Mouse (Mus musculus): ENCODE data around the gene Kcng1. TPM values are rescaled to one million over a fixed set of nuclear protein-coding genes. Genes with fewer than 3 reads are reported as not detected.

The Kcng1 gene
- polyA plus RNA-seq, 1 experiment, result not detected

- Histone ChIP-seq H3ac (ENCODE audit: control insufficient read depth, insufficient read length, low read depth) (no peak overlapping the region), H3K4me3 (ENCODE audit: insufficient read depth, poor library complexity, severe bottlenecking) (no peak overlapping the region), H3K36me3 (ENCODE audit: control insufficient read depth, insufficient read depth) (no peaks in the 10 kb centered on the region), H3K79me3 (ENCODE audit: low read depth) (no peaks in the 10 kb centered on the region), H3K79me2 (ENCODE audit: control insufficient read depth, insufficient read depth) (no peaks in the 10 kb centered on the region), H3K27me3 (ENCODE audit: control insufficient read depth, insufficient read depth, insufficient read length) (peaks cover 25% of the 10 kb centered on the region)
- no peak for TF ChIP-seq CEBPB (IDR thresholded peaks at IDR 0.05; ENCODE audit: low read depth)
- no peak for TF ChIP-seq USF1 (IDR thresholded peaks at IDR 0.05; ENCODE audit: low read depth)
- no peak for TF ChIP-seq MAX (IDR thresholded peaks at IDR 0.05)
- TF ChIP-seq FOSL1 (IDR thresholded peaks at IDR 0.05; ENCODE audit: insufficient read depth, low read length, poor library complexity, severe bottlenecking), result no peak
- TF ChIP-seq CTCF (IDR thresholded peaks at IDR 0.05; ENCODE audit: control insufficient read depth, insufficient read depth, insufficient read length), result no peak
- no peak for TF ChIP-seq MYOD1 (IDR thresholded peaks at IDR 0.05; ENCODE audit: control insufficient read depth, insufficient read length, low read depth)
- no peak for TF ChIP-seq MYOG (IDR thresholded peaks at IDR 0.05; ENCODE audit: control insufficient read depth, extremely low read depth, insufficient read length)
These were observed 32.7 kb downstream of the Kcng1 start for GRCm38 (mm10) chr2:168248856-168249245.

DNA sequence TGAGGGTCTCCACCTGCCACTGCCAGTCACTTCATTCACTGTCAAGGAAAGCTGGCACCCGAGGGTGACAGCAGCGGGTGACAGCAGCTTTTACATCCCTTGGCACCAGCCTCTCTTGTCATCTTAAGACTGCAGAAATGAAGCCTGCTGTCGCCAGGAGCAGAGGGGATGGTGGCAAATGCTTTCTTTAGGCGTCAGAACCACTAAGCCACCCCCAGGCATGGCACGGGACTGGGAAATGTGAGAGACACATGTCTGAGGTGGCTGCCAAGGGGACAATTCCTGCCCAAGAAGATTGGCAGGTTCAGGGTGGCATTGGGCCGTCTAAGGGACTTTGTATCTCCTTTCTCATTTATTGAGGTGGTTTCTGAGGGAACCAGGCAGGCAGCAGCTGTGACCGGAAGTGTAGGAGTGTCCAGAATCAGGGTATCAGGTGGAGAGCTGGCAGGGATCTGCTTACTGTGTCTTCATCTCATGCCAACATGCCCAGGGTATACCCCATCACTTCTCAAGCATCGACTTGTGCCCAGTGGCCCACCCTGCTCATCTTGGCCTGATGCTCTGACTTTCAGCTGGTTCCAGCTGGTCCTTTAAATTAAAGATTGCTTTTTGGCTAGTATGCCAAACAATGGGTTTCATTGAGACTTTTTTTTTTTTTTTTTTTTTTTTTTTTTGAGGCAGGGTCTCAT, 33.2 kb downstream of the Kcng1 start:
- TF ChIP-seq MYOG (IDR thresholded peaks at IDR 0.05; ENCODE audit: control insufficient read depth, extremely low read depth, insufficient read length), result no peak
- no peak for TF ChIP-seq MAX (IDR thresholded peaks at IDR 0.05)
- no peak for TF ChIP-seq FOSL1 (IDR thresholded peaks at IDR 0.05; ENCODE audit: insufficient read depth, low read length, poor library complexity, severe bottlenecking)
- no peak for TF ChIP-seq CTCF (IDR thresholded peaks at IDR 0.05; ENCODE audit: control insufficient read depth, insufficient read depth, insufficient read length)
- no peak for TF ChIP-seq CEBPB (IDR thresholded peaks at IDR 0.05; ENCODE audit: low read depth)
- TF ChIP-seq MYOD1 (IDR thresholded peaks at IDR 0.05; ENCODE audit: control insufficient read depth, insufficient read length, low read depth), result no peak
- TF ChIP-seq USF1 (IDR thresholded peaks at IDR 0.05; ENCODE audit: low read depth), result no peak
- H3ac ChIP-seq (ENCODE audit: control insufficient read depth, insufficient read length, low read depth), result no peak overlapping the region
- H3K27me3 ChIP-seq (ENCODE audit: control insufficient read depth, insufficient read depth, insufficient read length), result peaks cover 23% of the 10 kb centered on the region
- H3K4me3 ChIP-seq (ENCODE audit: insufficient read depth, poor library complexity, severe bottlenecking), result no peak overlapping the region
- H3K79me2 ChIP-seq (ENCODE audit: control insufficient read depth, insufficient read depth), result no peaks in the 10 kb centered on the region
- H3K36me3 ChIP-seq (ENCODE audit: control insufficient read depth, insufficient read depth), result no peaks in the 10 kb centered on the region
- no peaks in the 10 kb centered on the region for H3K79me3 ChIP-seq (ENCODE audit: low read depth)

DNA sequence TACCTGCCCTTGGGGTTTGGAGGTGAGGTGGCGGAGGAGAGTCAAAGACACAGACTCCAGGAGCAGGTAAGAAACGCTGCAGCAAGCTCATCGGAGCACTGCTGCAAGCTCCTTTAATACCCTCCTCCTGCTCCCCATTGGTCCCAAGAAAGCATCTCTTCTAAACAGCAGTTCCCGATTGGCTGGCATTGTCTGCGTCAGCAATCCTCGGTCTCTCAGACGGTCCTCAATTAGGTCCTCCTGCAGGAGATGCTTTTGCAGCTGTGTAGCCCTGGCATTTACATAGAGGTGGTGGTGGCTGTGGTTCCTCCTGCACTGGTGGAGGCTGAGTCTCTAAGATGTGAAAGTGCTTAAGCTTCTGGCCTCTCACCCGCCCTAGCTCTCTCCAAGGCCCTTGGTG, 36.0 kb downstream of the Kcng1 start:
- TF ChIP-seq USF1 (IDR thresholded peaks at IDR 0.05; ENCODE audit: low read depth) (no peak), CTCF (IDR thresholded peaks at IDR 0.05; ENCODE audit: control insufficient read depth, insufficient read depth, insufficient read length) (no peak), CEBPB (IDR thresholded peaks at IDR 0.05; ENCODE audit: low read depth) (no peak), MYOD1 (IDR thresholded peaks at IDR 0.05; ENCODE audit: control insufficient read depth, insufficient read length, low read depth) (no peak), FOSL1 (IDR thresholded peaks at IDR 0.05; ENCODE audit: insufficient read depth, low read length, poor library complexity, severe bottlenecking) (no peak), MAX (IDR thresholded peaks at IDR 0.05) (no peak), MYOG (IDR thresholded peaks at IDR 0.05; ENCODE audit: control insufficient read depth, extremely low read depth, insufficient read length) (no peak)
- no peaks in the 10 kb centered on the region for H3K79me2 ChIP-seq (ENCODE audit: control insufficient read depth, insufficient read depth)
- H3ac ChIP-seq (ENCODE audit: control insufficient read depth, insufficient read length, low read depth), result no peak overlapping the region
- peaks cover 18% of the 10 kb centered on the region for H3K27me3 ChIP-seq (ENCODE audit: control insufficient read depth, insufficient read depth, insufficient read length)
- H3K36me3 ChIP-seq (ENCODE audit: control insufficient read depth, insufficient read depth), result no peaks in the 10 kb centered on the region
- H3K79me3 ChIP-seq (ENCODE audit: low read depth), result no peaks in the 10 kb centered on the region
- H3K4me3 ChIP-seq (ENCODE audit: insufficient read depth, poor library complexity, severe bottlenecking), result no peak overlapping the region

GRCm38 (mm10) chr2:168243278-168243677, 38.3 kb downstream of the Kcng1 start:
- no peaks in the 10 kb centered on the region for H3K79me3 ChIP-seq (ENCODE audit: low read depth)
- H3K36me3 ChIP-seq (ENCODE audit: control insufficient read depth, insufficient read depth), result no peaks in the 10 kb centered on the region
- H3K79me2 ChIP-seq (ENCODE audit: control insufficient read depth, insufficient read depth), result no peaks in the 10 kb centered on the region
- no peak overlapping the region for H3ac ChIP-seq (ENCODE audit: control insufficient read depth, insufficient read length, low read depth)
- no peak overlapping the region for H3K4me3 ChIP-seq (ENCODE audit: insufficient read depth, poor library complexity, severe bottlenecking)
- peaks cover 23% of the 10 kb centered on the region for H3K27me3 ChIP-seq (ENCODE audit: control insufficient read depth, insufficient read depth, insufficient read length)
- TF ChIP-seq FOSL1 (IDR thresholded peaks at IDR 0.05; ENCODE audit: insufficient read depth, low read length, poor library complexity, severe bottlenecking) (no peak), MYOG (IDR thresholded peaks at IDR 0.05; ENCODE audit: control insufficient read depth, extremely low read depth, insufficient read length) (no peak), MYOD1 (IDR thresholded peaks at IDR 0.05; ENCODE audit: control insufficient read depth, insufficient read length, low read depth) (no peak), CTCF (IDR thresholded peaks at IDR 0.05; ENCODE audit: control insufficient read depth, insufficient read depth, insufficient read length) (no peak), MAX (IDR thresholded peaks at IDR 0.05) (no peak), CEBPB (IDR thresholded peaks at IDR 0.05; ENCODE audit: low read depth) (no peak), USF1 (IDR thresholded peaks at IDR 0.05; ENCODE audit: low read depth) (no peak)

DNA sequence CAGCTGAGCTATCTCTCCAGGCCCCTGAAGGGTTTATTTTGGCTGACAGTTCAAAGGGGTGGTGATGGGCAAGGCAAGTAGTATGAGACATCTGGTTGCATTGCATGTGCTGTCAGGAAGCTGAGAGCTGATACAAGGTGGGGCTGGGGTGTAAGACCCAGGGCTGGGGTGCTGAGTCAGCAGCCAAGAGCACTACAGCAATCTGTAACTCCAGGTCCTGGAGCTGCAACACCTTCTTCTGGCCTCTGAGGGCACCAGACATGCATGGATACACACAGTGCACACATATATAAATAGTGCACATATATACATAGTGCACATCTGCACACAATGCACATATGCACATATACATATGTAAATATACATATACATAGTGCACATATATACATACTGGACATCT, 38.7 kb downstream of the Kcng1 start:
- Histone ChIP-seq H3K36me3 (ENCODE audit: control insufficient read depth, insufficient read depth) (no peaks in the 10 kb centered on the region), H3K4me3 (ENCODE audit: insufficient read depth, poor library complexity, severe bottlenecking) (no peak overlapping the region), H3ac (ENCODE audit: control insufficient read depth, insufficient read length, low read depth) (no peak overlapping the region), H3K79me3 (ENCODE audit: low read depth) (no peaks in the 10 kb centered on the region), H3K27me3 (ENCODE audit: control insufficient read depth, insufficient read depth, insufficient read length) (peaks cover 23% of the 10 kb centered on the region), H3K79me2 (ENCODE audit: control insufficient read depth, insufficient read depth) (no peaks in the 10 kb centered on the region)
- no peak for TF ChIP-seq FOSL1 (IDR thresholded peaks at IDR 0.05; ENCODE audit: insufficient read depth, low read length, poor library complexity, severe bottlenecking)
- no peak for TF ChIP-seq MYOD1 (IDR thresholded peaks at IDR 0.05; ENCODE audit: control insufficient read depth, insufficient read length, low read depth)
- TF ChIP-seq CEBPB (IDR thresholded peaks at IDR 0.05; ENCODE audit: low read depth), result no peak
- TF ChIP-seq MAX (IDR thresholded peaks at IDR 0.05), result no peak
- TF ChIP-seq USF1 (IDR thresholded peaks at IDR 0.05; ENCODE audit: low read depth), result no peak
- no peak for TF ChIP-seq CTCF (IDR thresholded peaks at IDR 0.05; ENCODE audit: control insufficient read depth, insufficient read depth, insufficient read length)
- TF ChIP-seq MYOG (IDR thresholded peaks at IDR 0.05; ENCODE audit: control insufficient read depth, extremely low read depth, insufficient read length), result no peak

All from C2C12 (cell line).